Mouse (Mus musculus): ENCODE measurements around the gene Mdm4. TPM values are rescaled to one million over a fixed set of nuclear protein-coding genes. Genes with fewer than 3 reads are reported as not detected.
A peak's percentile ranks its signal among the peaks of the same experiment; 100 is the strongest.

Mdm4 gene
- total RNA-seq (2021), result 10 to 100 TPM; 25.3 to 29.9 TPM

GRCm38 (mm10) chr1:133030461-133030860 is at the start of gene Mdm4:
TSS of gene Mdm4 (minus strand) at chr1:133030561.
- DNase-seq, result no peak
- intact Hi-C loops (cut with DNase I), result loop anchor here (10.0 kb wide), 1 partner anchor 574 kb away; no protein-coding TSS in a partner anchor

- DNase-seq, result no peak
- intact Hi-C loops (cut with DNase I), result no loop called here
Observed at GRCm38 (mm10) chr1:133080079-133080561, 49.8 kb upstream of the Mdm4 start.

- no peak for DNase-seq
- intact Hi-C loops (cut with DNase I), result no loop called here
Observed at GRCm38 (mm10) chr1:133079509-133079908, 49.1 kb upstream of the Mdm4 start.

GRCm38 (mm10) chr1:133078338-133078727 is 48.0 kb upstream of the Mdm4 start:
- DNase-seq, result no peak
- intact Hi-C loops (cut with DNase I), result no loop called here

GRCm38 (mm10) chr1:133077606-133078337 is 47.4 kb upstream of the Mdm4 start:
- intact Hi-C loops (cut with DNase I), result no loop called here
- no peak for DNase-seq

DNA sequence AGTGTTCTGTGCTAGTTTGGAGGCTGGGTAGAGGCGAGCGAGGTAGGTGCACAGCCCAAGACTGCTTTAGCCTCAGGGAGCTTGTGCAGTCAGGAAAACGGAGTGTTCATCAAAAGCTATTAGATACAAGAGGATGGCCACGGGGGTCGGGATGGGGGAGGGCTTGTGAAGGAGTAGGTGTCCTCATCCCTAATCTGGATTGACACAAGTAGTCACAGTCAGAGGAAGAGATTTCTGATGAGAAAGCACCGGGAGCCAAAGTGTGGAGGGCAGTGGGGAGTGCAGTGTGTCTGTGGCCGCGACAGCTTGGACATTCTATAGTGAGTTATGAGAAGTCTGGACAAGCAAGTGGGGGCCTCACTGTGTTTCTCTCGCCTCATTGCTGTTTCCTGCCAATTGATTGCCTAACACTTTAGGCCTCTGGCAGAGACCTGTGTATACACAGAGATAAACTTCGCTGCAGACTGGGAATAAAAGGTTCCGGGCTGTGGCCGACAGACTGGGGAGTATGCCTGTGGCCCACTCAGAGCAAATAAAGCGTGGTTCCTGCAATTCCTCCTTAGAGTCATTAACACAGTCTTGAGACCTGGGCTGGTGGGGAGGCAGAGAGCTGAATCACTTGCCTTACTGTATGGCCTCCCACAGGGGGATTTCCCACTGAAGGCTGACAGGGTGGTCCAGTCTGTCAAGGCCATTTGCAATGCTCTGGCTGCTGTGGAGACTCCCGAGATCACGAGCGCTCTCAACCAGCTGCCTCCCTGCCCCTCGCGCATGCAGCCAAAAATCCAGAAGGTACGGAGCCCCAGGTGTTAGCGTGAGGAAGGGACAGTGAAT is 46.5 kb upstream of the Mdm4 start:
- DNase-seq, result peak; percentile 46 to 57
- intact Hi-C loops (cut with DNase I), result no loop called here

- intact Hi-C loops (cut with DNase I), result no loop called here
- no peak for DNase-seq
Observed at GRCm38 (mm10) chr1:133075651-133076400, 45.5 kb upstream of the Mdm4 start.

DNA sequence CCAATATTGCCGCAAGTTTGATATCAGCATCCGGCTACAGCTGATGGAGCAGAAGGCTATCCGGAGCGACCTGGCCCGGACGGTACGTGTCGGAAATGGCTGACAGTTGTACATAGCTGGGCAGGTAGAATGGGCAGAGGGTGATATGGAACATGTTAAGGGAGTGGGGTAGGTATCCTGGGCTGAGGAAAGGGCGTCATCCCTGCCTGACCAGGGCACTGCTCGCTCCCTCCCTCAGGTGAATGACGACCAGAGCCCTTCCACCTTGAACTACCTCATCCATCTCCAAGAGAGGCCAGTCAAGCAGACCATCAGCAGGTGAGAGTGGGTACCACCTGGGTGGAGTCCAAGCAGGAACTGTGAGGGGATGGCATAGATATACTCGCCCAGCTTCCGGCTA is 44.2 kb upstream of the Mdm4 start:
- DNase-seq, result no peak
- intact Hi-C loops (cut with DNase I), result no loop called here

DNA sequence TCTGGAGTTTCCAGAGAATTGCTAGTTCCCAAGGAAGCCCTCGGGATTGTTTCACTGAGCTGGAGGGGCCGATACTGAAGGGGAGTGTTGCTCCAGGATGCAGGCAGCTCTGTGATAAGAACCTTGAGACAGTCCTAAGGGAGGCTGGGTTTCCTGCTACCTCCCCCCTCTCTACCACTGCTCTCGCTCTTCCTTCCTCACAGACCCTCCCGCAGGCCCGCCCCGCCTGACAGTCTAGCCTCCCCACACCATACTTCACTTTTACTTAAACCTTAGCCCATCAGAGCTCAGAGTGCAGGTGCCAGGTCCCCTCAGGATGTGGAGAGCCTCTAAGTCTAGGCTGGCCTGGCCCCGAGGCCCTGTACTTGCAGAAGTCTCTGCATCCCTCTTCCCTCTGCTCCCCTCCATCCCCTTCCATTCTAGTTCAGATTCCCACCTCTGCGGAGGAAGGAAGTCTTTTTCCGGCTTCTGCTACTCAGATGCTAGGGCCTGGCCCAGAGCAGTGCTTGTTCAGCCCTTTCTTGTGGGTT is 43.0 kb upstream of the Mdm4 start:
- DNase-seq, result peak; percentile 49 to 55
- intact Hi-C loops (cut with DNase I), result loop anchor here (1.0 kb wide), 1 partner anchor 27 kb away; no protein-coding TSS in a partner anchor

DNA sequence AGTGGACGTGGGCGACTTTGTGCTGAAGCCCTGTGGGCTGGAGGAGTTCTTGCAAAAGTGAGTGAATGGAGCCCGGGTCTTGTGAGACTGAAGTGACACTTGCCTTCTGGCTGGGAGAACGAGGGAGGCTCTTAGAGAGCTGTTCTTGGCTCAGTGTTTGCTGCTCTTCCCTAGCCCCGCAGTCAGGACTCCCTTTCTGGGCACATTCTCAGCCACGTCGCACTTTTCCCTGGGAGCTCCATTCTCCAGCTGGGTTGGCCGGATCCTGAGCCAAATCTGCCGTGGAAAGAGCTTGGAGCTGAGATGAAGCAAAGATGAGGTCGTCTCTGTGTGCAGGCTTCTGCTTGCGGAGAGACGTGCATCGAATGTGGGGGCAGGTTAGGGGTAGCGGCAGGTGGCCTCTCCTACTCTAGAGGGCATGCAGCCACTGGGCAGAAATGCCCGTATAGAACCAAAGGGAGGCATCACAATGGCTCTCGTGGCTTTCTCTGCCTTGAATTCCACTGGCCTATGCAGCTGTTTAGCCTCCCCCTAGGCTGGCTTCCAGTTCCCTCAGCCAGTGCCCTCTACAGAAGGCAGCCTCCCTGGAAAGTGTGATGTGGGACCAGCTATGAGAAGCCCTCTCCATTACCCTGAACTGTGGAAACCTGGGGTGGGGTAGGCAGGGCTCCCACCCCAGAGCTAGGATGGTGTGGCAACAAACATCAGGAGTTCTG is 41.5 kb upstream of the Mdm4 start:
- peak in 1 of 2 experiments; percentile 53 for DNase-seq
- intact Hi-C loops (cut with DNase I), result no loop called here

DNA sequence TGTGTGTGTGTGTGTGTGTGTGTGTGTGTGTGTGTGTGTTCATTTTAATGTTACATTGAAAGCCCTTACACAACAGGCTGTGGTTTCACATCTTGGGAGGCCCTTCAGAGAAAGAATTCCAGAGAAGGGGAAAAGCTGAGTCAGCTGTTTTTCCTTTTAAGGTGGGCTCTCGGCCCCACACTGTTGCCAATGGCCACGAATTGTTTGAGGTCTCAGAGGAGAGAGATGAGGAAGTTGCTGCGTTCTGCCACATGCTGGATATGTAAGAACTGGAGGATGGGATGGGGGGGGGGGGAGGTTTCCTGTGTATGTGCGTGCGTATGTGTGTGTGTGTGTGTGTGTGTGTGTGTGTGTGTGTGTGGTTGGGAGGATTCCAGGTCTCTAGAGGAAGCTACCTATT is 39.8 kb upstream of the Mdm4 start:
- DNase-seq, result no peak
- intact Hi-C loops (cut with DNase I), result no loop called here

GRCm38 (mm10) chr1:133069275-133070120 is 39.1 kb upstream of the Mdm4 start:
- DNase-seq, result peak in 1 of 2 experiments; percentile 52
- intact Hi-C loops (cut with DNase I), result loop anchor here (2.0 kb wide), 1 partner anchor 23 kb away; no protein-coding TSS in a partner anchor

DNA sequence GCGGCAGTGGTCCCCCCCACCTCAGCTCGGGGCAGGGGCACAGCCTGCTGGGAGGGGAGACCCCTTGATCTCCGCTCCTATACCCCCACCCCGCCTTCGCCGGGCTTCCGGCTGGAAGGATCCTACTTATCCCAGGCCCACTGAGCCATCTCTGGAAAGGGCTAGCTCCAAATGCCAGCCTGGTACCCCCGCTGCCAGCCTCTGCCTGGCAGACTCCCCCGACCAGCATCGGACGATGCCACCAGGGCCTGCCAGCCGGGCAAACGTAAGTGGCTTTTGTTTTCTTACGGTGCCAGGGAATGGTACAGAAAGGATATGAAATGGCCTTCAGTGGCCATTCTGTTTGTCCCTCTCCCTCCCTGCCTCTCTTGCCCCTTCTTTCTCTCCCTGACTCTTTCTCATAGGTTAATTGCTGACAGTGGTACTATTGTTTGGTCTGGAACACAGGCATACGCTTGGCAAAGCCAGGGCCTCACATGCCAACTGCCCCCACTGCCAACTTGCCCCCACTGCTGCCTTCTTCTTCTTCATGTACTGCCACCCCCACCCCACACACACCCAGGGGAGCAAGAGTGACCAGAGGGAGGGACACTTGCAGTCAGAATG is 38.4 kb upstream of the Mdm4 start:
- DNase-seq, result no peak
- intact Hi-C loops (cut with DNase I), result loop anchor here (2.0 kb wide), 1 partner anchor 22 kb away; no protein-coding TSS in a partner anchor

DNA sequence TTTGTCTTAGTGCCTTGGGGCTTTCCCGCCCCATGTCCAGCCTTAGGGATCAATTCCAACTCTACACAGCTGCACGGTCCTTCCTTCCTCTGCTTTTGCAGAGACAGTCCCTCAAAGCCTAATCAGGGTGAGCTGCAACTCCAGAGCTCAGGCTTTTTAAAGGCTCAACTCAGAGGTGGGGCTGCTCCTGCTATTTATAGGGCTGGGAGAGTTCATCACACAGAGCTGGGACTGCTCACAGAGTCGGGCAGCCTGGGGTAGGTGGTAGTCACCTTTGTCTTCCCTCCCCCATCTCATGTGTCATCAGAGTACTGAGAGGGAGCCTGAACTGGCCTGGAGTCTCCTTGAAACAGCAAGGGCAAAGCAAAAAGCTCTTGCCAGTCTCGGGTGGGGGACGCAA is 37.9 kb upstream of the Mdm4 start:
- intact Hi-C loops (cut with DNase I), result loop anchor here (2.0 kb wide), 1 partner anchor 21 kb away; no protein-coding TSS in a partner anchor
- DNase-seq, result peak in 1 of 2 experiments; percentile 68

GRCm38 (mm10) chr1:133063164-133063563 is 32.8 kb upstream of the Mdm4 start:
- DNase-seq, result no peak
- intact Hi-C loops (cut with DNase I), result no loop called here

DNA sequence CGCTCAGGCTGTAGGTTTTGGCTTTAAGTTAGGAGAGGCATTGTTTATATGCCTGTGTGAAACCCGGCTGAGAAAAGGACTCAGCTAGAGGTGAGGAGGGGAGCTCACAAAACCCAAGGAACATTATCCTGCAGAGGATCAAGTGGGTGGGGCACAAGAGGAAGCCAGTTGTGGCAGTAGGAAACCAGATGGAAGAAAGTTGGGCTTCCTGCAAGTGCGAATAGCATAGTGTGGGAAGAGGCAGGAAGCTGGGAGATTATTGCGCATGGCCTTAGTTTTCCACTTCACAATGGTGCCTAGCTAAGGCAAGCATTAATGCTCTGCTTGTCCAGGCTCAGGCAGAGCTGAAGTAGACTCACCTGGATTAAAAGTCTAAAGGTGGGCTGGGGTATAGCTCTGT is 30.3 kb upstream of the Mdm4 start:
- intact Hi-C loops (cut with DNase I), result no loop called here
- no peak for DNase-seq

DNA sequence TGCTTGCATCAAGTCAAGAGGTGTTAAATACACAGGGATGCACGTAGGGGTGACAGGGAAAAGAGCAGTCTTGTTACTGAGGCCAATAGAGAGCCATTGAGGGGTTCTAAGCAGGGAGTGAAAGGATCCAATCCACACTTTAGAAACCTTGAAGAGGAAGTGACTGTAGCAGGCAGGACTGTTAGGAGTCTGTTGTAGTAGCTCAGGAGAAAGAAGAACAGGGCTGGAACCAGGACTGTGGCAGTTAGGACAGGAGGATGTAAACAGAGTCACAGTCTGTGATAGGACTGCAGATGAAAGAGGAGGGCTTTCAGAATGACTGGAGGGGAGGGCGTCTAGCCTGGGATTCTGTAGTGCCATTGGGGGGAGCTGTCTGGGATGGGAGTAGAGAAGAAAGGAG is 29.2 kb upstream of the Mdm4 start:
- DNase-seq, result no peak
- intact Hi-C loops (cut with DNase I), result no loop called here

GRCm38 (mm10) chr1:133057345-133058034 is 27.1 kb upstream of the Mdm4 start:
- intact Hi-C loops (cut with DNase I), result no loop called here
- DNase-seq, result no peak

Data from heart, postnatal 36 days (tissue).